Mouse (Mus musculus) retina, adult 2 months (tissue): ENCODE measurements at regions not wholly inside any gene's neighbourhood (a gene's known extent, or its start where the extent isn't known, plus 50 kb on each side); places are given as distances from the start of the nearest gene placed in this dataset.

ENCODE experiments used
- DNase-seq: peaks from one replicate; pipeline ENCODE4 v3.0.0-alpha.2; 2012; ENCODE audit warnings: low read depth, low spot score

DNA sequence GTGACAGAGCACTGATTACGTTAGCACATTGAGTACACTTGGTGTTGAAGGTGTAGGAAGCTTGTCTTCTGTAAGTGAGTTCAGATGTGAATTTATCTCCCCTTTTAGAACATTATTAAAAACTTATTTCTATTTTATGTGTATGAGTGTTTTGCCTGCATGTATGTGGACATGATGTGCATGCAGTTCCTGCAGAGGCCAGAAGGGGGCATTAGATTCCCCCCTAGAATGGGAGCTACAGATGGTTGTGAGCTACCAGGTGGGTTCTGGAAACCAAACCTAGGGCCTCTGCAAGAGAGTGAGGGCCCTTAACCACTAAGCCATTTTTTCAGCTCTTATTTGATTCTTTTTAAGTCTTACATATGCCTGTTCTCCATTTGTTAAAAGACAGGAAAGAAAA lies 160.0 kb upstream of the Gjb5 start:
- no peak for DNase-seq

GRCm38 (mm10) chr4:127517539-127517938 lies 159.6 kb upstream of the Gjb5 start:
- DNase-seq: no peak

DNA sequence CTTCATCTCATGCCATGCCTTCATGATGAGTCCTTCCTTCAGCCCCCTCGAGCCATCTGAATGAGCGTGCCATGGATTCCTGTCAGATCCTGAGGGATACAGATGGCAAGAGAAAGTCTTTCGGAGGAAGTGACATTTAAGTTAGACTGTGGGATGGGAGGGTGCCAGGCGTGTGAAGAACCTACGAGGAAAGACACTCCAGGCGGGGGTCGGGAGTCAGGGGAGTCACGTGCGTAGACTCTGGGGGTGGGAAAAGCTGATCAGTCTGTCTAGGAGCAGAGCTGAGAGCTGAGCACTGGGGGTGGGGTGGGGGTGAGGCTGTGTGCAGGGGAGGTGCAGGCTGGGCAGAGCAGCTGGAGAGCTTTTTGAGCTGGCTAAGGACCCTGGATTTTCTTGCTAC lies 152.0 kb upstream of the Gjb5 start:
- DNase-seq: no peak

DNA sequence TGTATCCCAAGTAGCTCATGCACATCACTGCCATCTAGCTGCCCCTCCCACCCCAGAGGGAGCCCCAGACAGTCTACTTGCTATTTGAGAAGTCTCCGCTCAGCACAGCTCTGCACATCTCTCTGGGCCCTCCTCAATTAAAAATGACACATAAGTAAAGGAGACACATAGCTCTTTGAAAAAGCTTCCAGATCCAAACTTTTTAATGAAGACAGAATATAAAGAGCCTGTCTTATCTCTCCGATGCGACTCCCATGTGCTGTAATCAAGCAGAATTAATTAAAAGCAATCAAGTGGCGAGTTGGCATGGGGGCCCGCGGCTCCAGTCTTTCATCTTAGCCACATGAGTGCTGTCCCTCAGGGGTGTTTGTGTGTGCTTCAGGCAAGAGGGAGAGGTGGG lies 144.6 kb upstream of the Gjb5 start:
- no peak for DNase-seq

DNA sequence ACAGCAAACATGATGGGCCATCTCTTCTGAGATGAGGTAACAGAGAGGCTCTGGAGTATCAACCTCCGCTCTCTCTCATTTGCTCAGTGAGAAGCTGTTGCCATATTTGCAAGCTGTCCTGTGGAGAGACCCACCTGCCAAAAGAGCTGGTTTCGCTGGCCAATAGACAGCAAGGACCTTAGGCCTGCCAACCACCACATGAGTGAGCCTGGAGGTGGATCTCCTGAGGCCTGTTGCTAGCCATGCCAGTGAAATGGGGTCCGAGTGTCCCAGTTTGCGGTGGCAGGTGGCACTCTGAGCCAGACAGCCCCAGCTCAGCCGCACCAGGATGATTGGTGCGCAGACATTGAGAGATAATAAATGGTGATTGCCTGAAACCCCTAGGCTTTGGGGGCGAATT lies 143.9 kb upstream of the Gjb5 start:
- DNase-seq: no peak

DNA sequence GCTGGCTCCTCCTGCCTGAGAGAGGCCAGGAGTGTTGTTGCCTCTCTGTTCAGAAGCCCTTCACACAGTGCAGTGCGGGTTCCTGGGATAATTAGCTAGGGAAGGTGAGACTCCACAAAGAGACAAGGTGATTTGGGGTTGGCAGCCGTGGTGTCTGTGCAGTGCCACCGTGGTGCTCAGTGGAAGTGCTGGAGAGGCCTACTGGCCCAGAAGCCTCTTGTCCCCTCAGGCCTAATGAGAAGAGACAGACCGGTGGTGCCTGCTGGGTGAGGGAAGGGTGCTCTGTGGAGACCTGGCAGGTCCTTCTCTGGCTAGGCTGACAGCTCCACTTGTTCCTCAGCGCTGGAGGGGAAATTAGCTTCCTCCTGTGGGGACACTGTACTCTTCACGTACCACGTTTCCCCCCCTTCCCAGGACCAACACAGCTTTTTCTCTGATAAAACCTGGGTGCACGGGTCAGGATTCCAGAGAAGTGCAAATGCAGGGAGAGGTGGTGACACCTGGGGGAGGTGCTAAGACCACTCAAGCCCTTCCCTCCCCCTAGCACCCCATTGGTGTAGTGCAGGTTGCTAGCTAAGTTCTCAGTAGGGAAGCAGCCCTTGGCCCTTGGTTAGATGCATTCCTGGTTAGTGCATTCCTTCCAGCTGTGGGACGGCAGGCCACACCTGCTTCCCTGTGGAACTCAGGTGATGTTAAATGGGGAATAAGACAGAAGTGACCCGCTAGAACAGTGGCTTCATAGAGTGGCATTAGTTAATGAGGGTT lies 129.2 kb upstream of the Gjb5 start:
- DNase-seq: no peak

GRCm38 (mm10) chr4:127485238-127485637 lies 127.3 kb upstream of the Gjb5 start:
- DNase-seq: no peak

DNA sequence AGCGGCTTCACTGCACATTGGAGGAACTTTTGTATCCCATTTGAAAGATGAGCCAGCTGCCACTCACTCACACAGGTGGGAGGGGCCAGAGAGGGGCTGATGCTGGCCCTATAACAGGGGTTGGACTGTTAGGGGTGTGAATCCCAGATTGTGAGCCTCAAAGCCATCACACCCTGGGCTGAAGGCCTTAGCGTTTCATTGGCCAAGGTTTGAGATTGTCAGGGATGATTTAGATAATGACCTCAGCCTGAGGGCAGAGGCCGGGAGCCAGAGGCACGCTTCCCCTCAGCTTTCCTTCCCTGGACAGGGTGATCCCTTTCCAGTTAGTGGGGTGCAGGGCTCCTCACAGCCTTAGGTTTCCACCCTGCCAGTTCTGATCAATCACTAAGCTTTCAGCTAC lies 124.5 kb upstream of the Gjb5 start:
- no peak for DNase-seq

GRCm38 (mm10) chr4:127480339-127480738 lies 122.4 kb upstream of the Gjb5 start:
- no peak for DNase-seq

DNA sequence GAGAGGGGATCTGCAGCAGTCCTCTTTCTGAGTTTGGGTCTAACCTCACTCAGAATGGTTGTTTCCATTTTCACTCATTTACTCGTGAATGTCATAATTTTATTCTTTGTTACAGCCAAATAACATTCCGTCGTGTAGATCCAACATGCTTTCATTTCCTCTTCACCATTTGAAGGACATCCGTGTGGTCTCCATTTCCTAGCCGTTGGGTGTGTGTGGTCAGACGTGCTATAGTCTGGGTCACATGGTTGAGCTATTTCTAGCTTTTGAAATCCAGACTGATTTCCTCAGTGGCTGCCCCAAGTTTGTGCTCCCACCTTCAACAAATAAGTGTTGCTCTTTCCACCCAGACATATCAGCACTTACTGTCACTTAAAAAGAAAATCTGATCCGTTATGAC lies 111.9 kb upstream of the Gjb5 start:
- no peak for DNase-seq

DNA sequence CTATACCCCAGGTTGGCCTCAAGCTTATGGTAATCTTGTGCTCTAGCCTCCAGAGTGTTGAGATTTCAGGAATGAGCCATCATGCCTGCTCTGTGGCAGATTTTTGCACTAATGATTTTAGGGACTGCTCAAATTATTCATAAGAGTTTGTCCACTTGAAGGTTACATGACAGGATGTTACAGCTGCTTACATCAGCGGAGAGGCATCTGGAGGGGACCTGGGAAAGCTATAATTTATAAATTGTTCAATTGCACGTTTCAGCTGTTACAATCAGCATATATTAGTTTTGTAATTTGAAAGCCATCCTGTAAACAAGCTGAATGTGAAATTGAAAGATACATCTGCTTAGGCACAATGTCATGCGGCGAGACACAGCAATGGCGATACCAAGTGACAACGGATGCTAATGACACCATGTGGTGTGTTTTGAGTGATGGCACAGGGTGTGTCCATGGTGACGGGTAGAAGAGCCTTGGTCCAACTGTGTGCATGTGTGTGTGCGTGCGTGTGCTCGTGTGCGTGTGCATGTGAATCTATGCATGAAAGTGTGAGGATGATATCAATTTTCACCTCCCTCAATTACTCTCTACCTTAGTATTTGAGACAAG lies 96.6 kb upstream of the Gjb5 start:
- no peak for DNase-seq

GRCm38 (mm10) chr4:127452081-127452480 lies 94.1 kb upstream of the Gjb5 start:
- no peak for DNase-seq

DNA sequence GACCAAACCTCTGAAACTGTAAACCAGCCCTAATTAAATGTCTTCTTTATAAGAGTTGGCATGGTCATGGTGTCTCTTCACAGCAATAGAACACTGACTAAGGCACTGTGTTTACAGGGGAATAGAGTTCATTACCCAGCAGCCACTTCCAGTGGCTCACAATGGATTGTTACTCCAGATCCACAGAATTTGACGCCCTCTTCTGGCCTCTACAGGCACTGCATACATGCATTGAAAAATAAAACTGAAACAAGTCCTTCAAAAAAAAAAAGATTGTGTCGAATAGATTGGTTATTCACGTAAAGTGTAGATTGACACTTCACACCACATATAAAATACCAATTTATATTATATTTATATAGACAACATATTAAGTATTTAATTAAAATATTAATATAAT lies 87.3 kb upstream of the Gjb5 start:
- no peak for DNase-seq

GRCm38 (mm10) chr4:127444056-127444455 lies 86.1 kb upstream of the Gjb5 start:
- no peak for DNase-seq

DNA sequence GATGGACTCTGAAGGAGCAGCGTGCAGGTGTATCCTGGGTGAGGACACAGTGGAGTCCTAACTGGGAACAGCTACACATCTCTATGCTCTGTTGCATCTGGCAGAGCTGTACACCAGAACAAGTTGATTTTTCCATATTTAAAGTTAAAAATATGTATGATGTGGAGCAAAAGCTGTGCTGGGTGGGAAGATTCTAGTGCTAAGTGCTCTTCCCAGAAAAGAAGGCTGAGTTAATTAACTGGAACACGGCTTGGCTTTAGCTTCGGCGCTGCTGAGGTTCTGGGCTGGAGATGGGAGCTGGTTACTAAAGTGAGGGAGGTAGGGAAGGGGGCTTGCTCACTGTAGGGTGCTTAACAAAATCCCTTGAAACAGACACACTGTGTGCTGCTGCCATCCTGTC lies 84.0 kb upstream of the Gjb5 start:
- no peak for DNase-seq

DNA sequence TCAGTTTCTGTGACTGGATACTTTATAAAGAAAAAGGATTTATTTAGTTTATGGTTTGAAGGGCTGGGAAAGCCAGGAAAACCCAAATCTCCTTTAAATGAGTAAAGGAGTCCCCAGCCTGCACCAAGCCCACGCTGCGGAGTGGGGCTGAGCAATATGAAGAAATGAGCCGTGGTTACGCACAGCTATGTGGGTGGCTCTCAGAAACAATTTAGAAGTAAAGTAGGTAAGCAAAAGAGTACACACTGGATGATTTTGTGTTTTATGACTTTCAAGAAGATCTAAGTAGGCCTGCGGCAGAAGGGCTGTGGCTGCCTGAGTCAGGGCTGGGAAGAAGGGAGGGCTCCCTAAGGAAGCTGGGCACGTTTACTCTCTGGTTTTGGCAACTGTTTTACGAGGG lies 82.6 kb upstream of the Gjb5 start:
- DNase-seq: no peak

GRCm38 (mm10) chr4:127435076-127435475 lies 77.1 kb upstream of the Gjb5 start:
- no peak for DNase-seq

DNA sequence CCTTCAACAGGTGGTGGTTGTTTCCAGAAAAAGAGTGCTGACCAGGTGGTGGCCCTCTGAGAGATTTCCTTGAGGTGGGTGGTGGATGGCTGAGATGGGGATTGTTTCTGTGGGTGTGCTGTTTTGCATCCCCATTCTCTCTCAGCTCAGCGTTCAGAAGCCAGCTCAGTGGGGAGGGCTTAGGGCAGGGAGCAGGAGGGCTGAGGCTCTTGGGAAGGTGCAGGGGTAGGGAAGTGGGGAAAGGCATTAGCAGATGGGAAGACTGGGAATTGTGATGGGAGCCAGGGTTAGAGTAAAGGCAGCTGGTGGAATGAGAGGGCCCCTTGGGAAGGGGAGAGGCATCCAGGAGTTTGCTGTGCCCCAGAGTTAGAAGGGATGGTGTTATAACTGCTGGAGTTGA lies 72.3 kb upstream of the Gjb5 start:
- DNase-seq: no peak

DNA sequence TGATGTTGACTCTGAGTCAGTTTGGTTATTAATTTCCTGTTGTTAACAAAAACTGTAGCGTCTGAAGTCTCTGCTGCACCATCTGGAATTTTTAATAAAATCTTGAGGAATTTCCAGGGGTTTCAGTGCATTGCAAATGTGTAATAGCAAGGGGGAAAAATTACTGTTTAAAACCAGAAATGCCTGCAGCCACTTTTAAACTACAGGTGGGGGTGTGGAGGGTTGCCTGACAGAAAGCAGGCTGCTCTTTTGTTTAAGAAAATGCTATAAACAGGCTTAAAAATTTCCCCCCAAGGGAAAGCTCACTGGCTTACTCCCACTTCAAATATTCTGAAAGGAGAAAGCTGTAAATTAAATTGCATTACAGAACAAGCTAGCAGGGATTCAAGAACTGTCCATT lies 71.8 kb upstream of the Gjb5 start:
- DNase-seq: no peak

DNA sequence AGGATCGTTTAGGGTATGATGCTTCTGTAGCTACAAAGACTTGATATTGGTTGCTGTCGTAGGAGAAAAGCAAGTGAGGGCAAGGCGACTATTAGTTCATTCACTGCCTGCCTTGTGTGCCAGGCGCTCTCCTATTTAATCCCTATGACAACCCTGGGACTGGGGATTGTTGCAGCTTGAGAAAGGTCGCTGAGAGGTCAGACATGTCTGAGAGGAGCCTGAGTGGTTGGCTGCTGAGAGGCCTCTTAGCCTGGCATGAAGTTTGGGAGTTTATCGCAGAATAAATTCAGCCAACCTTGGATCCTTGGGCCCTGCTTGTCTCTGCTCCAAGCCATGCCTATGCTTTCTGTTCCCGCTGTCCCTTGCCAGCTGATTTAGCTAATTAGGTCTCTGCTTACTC lies 65.9 kb upstream of the Gjb5 start:
- DNase-seq: no peak

DNA sequence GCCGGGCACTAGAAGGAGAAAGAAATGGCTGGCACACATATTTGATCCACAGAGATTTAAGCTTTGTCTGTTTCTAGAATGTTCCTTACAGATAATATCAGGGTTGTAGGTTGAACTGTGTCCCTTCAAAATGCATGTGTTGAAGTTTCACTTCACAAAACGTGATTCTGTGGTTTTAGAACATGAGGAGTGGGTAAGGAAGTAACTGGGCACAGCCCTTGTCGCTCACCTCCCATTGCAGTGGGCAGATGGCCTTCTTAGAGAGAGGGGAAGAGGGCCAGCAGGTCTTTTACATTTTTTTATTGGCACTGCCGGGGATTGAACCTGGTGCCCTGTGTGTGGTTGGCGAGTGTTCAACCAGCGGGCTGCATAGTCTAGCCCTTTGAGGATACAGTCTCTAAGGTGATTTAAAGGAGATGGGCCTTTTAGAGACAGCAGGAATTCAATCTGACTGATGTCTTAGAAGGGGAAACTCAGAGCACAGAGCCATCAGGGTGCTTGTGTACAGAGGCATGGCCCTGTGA lies 64.0 kb upstream of the Gjb5 start:
- no peak for DNase-seq

DNA sequence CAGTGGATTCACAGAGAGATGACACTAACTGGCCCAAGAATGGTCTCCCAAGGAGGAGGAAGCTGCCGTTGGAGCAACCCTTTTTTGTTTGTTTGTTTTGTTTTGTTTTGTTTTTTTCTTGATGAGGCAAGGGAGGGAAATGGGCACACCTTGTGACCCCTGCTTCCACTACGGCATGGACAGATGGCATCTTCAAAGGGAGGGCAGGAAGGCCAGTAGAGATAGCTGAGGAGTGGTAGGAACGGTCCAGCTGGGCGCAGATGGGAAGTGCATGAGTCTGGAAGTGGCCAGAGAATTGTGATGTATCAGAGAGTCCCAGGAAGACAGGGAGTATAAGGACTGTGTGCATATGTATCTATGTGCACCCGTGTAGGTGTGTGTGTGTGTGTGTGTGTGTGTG lies 63.1 kb upstream of the Gjb5 start:
- DNase-seq: no peak

DNA sequence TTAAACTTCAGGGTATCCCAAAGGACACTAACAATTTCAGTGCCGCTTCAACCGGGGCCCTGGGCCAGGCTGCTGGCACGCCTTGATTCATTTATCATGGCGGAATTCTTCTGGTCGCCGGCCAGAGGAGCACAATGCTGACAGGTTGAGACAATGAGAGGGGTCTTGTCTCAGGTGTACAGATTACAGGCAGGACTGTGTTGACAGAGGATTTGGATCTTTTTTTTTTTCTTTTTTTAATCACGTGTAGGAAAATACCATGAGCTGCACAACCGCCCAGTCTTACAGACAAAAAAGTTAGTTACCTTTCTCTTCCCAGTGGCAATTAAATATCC lies 61.8 kb upstream of the Gjb5 start:
- DNase-seq: no peak
